Mouse (Mus musculus): ENCODE results near the gene Pdlim4. TPM values are rescaled to one million over a fixed set of nuclear protein-coding genes. Genes with fewer than 3 reads are reported as not detected.
A peak's percentile ranks its signal among the peaks of the same experiment; 100 is the strongest.
"Not testable (repeated sequence)": the region's sequence is repeated elsewhere in the genome, so short reads cannot be mapped to it uniquely, and the experiment has no call there.

Gene Pdlim4
- total RNA-seq, 4 experiments from 2014 or later = 3.2 to 5.4 (median 3.9) TPM

GRCm38 (mm10) chr11:54018893-54019732, 49.7 kb downstream of the Pdlim4 start:
- no peak for DNase-seq (ENCODE audit: low spot score in 2 of 2)

DNA sequence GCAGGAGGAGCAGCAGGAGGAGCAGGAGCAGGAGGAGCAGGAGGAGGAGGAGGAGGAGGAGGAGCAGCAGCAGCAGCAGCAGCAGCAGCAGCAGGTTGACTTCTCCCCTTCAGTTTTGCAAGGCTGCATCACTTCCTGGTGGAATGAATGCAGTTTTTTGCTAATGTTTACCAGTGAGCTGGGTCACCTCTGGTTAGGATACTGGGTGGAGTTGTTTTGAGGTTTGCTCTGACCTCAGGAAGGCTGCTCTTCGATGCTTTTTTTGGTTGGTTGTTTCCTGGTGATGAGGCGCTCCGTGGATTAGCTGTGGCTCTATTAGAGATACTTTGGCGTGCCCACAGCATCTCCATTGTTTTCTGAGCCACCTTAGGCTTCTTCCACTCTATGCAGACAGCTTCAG, 51.2 kb downstream of the Pdlim4 start:
- DNase-seq (ENCODE audit: low spot score in 2 of 2) = no peak

GRCm38 (mm10) chr11:54016051-54016450, 52.8 kb downstream of the Pdlim4 start:
- no peak for DNase-seq (ENCODE audit: low spot score in 2 of 2)

- DNase-seq (ENCODE audit: low spot score in 2 of 2) = no peak
Observed at GRCm38 (mm10) chr11:54012961-54013360, 55.9 kb downstream of the Pdlim4 start.

DNA sequence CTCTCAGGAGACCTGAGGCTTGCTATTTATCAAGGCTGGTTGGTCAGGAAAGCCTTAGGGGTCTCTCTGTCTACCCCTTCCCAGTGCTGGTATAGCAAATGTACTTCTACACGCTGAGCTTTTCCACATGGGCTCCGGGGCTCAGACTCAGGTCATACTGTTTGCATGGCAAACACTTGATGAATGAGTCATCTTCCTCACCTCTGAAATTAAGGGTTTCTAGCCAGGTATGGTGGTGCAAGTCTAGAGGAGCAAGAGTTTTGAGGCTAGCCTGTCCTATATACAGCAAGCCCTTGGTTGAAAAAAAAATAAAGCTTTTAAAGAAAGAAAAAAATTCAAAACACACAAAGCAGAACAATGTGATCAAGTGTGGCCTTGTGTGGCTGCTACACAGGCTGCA, 57.6 kb downstream of the Pdlim4 start:
- DNase-seq (ENCODE audit: low spot score in 2 of 2) = no peak

GRCm38 (mm10) chr11:54008416-54008920, 60.3 kb downstream of the Pdlim4 start:
- DNase-seq (ENCODE audit: low spot score in 2 of 2) = peak in 1 of 2 experiments; percentile 14

DNA sequence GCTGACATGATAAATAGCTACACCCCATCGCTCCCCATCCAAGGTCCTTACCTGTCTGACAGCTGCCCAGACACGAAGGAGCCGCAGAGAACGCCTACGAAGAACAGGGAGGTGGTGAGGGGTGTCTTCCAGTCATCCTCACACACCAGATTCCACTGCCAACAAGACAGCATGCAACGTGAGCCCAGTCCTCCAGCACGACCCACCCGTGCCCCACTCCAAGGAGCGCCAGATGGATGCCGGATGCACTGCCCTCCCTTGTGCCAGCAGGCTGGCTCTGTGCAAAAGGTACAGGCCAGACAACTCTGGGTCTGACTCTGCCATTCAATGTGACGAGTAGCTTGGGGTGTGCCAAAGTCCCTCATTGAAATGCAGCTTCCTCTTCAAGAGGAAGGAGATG, 61.1 kb downstream of the Pdlim4 start:
- DNase-seq (ENCODE audit: low spot score in 2 of 2) = no peak

DNA sequence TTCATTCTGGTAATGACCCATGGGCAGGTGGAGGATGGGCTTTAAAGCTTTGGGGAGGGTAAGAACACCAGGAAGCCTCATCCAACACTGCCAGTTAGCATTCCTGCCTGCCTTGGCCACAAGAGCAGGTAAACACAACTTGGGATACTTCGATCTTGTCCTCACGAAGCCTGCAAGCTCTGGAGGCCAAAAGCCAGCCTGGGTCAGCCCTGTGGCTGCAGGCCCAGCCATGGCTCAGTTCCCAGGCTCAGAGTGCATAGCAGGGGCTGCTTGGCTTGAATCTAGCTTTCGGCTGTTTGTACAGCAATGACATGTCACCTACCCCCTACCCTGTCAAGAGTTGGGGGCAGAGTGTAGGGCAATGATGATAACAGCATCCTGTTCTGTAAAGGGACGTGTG, 61.9 kb downstream of the Pdlim4 start:
- peak; percentile 45 to 60 for DNase-seq (ENCODE audit: low spot score in 2 of 2)

DNA sequence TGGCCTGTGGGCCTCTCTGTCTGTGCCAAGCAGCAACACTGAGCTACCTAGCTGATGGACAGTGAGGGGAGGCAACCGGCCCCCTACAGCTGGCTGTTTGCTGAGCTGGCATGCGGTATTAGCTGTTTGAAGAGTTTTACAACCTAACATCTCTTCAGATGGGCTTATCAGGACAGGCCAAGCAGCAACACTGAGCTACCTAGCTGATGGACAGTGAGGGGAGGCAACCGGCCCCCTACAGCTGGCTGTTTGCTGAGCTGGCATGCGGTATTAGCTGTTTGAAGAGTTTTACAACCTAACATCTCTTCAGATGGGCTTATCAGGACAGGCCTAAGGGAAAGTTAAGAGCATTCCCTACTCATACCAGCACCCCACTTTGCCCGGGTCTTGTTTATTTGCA, 62.5 kb downstream of the Pdlim4 start:
- DNase-seq (ENCODE audit: low spot score in 2 of 2) = not testable (repeated sequence)

Other genes with a start within 250 kb of the Pdlim4 start
- 1 to 10 TPM in 2 of 4 experiments, under 1 TPM in 2; 0.36 to 2.1 (median 1.3) TPM for gene Gm12216, start 209.8 kb downstream of the Pdlim4 start, total RNA-seq (2022)
- 10 to 100 TPM in 1 of 4 experiments, 1 to 10 TPM in 3; 6.9 to 10.5 (median 8.5) TPM for gene Slc22a5, start 177.4 kb downstream of the Pdlim4 start, total RNA-seq (2022)
- 1 to 10 TPM in 1 of 4 experiments, under 1 TPM in 3; 0.58 to 1.6 (median 0.86) TPM for gene Slc22a21, start 88.7 kb downstream of the Pdlim4 start, total RNA-seq (2022)
- 1 to 10 TPM; 2.0 to 2.2 (median 2.1) TPM for gene Slc22a4, start 40.9 kb downstream of the Pdlim4 start, total RNA-seq (2022)
- gene P4ha2, start 31.1 kb upstream of the Pdlim4 start, total RNA-seq (2022) = 10 to 100 TPM; 28.2 to 33.7 (median 31.2) TPM
- not detected for gene Csf2, start 180.7 kb upstream of the Pdlim4 start, total RNA-seq (2022)
- gene Il3, start 198.3 kb upstream of the Pdlim4 start, total RNA-seq (2022) = not detected
- gene Acsl6, start 234.8 kb upstream of the Pdlim4 start, total RNA-seq (2022) = 10 to 100 TPM; 26.2 to 31.9 (median 29.0) TPM